Mouse (Mus musculus) heart, embryonic 16.5 days (tissue): Measurements from ENCODE around the gene Tgoln1. TPM values are rescaled to one million over a fixed set of nuclear protein-coding genes. Genes with fewer than 3 reads are reported as not detected.

Experiments used
- ATAC-seq: fragments of 200-750 bp; cut with Nextera tagmentation; replicated peaks from 2 replicates; pipeline ENCODE4 v1.8.0; 2017; ENCODE audit warnings: moderate number of reproducible peaks; ENCODE audit not compliant: insufficient read depth, low FRiP score; ENCODE audit errors: extremely low read depth
- H3K27ac ChIP-seq: fragments of 300-500 bp; sonication (generic); 2 replicates; pipeline ENCODE4 v1.5.1; 2014; ENCODE audit warnings: mild to moderate bottlenecking, low read length, control low read depth, moderate library complexity
- H3K27me3 ChIP-seq: fragments of 300-500 bp; sonication (generic); 2 replicates; pipeline ENCODE4 v1.6.1; 2014; ENCODE audit warnings: low read length, mixed read lengths; ENCODE audit not compliant: control insufficient read depth, insufficient read depth
- H3K36me3 ChIP-seq: fragments of 300-500 bp; sonication (generic); 2 replicates; pipeline ENCODE4 v1.6.1; 2014; ENCODE audit not compliant: control insufficient read depth, insufficient read depth
- H3K4me1 ChIP-seq: fragments of 300-500 bp; sonication (generic); 2 replicates; pipeline ENCODE4 v1.6.1; 2014; ENCODE audit warnings: low read length, mixed read lengths; ENCODE audit not compliant: control insufficient read depth, insufficient read depth
- H3K4me2 ChIP-seq: fragments of 300-500 bp; sonication (generic); 2 replicates; pipeline ENCODE4 v1.6.1; 2014; ENCODE audit warnings: low read depth, mild to moderate bottlenecking, control low read depth, low read length
- H3K4me3 ChIP-seq: fragments of 300-500 bp; sonication (generic); 2 replicates; pipeline ENCODE4 v1.5.1; 2014; ENCODE audit warnings: mild to moderate bottlenecking, control low read depth, low read length
- H3K9ac ChIP-seq: fragments of 300-500 bp; sonication (generic); 2 replicates; pipeline ENCODE4 v1.6.1; 2014; ENCODE audit warnings: low read length, control low read depth
- H3K9me3 ChIP-seq: fragments of 300-500 bp; sonication (generic); replicated peaks from 2 replicates; pipeline ENCODE4 v1.6.1; 2016; ENCODE audit warnings: low read length; ENCODE audit not compliant: control insufficient read depth
- WGBS: fragments of 180-500 bp; shearing (Covaris S2); extraction: QIAGEN DNeasy Blood & Tissue Kit; methylation state at CpG from one replicate; pipeline ENCODE4 v1.1.7; 2014; 5-methylcytosine and 5-hydroxymethylcytosine counted together
- polyA plus RNA-seq: library from polyadenylated mRNA; unstranded; fragments of >200 nt; fragmentation: Nextera tagmentation; extraction: Ambion mirVana; gene quantifications from 2 replicates; pipeline ENCODE4 v1.2.1, GENCODE M21; 2015

Gene Tgoln1
- polyA plus RNA-seq, 1 experiment from 2014 or later = 26.2 TPM

DNA sequence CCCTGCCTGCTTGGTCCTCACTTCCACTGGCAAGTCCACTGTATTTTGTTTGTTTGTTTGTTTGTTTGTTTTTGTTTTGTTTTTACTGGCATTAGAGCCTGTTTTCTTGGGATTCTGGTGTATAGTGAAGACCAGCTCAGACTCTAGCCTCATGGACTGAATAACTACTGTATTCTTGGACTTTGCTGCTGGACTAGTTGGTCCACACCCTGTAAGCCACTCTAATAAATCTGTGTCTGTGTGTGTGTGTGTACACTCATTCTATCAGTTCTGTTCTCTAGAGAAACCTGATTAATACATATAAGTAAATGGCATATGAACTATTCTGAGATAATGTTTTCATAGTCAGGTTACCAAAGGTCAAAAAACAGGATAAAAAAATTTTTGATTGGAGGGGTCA, 26.7 kb downstream of the Tgoln1 start:
- Histone ChIP-seq H3K9me3 (no peaks in the 10 kb centered on the region), H3K4me2 (no peak overlapping the region), H3K27me3 (no peaks in the 10 kb centered on the region), H3K9ac (no peak overlapping the region), H3K4me3 (no peak overlapping the region), H3K27ac (no peak overlapping the region), H3K4me1 (no peaks in the 10 kb centered on the region), H3K36me3 (no peaks in the 10 kb centered on the region)
- no peak for ATAC-seq

DNA sequence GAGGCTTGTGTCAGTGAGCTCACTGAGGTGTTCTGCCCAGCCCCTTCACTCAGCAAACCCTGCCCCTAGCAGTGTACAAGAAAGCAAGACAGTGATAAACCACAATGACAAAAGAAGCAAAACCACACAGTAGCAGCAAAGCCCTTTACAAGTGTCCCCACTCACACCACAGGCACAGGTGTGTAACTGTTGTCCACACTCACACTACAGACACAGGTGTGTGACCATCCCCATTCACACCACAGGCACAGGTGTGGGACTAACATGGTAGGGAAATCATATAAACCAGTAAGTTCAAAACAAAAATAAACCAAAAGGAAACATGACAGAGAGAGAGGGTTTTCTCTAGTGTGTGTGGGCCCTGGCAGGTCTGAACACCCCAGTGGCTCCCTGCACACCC, 28.5 kb downstream of the Tgoln1 start:
- Histone ChIP-seq H3K9ac (no peak overlapping the region), H3K4me1 (no peaks in the 10 kb centered on the region), H3K36me3 (0 out of 2 replicates have a peak, but pooled peaks cover 4% of the 10 kb centered on the region), H3K9me3 (no peaks in the 10 kb centered on the region), H3K27me3 (no peaks in the 10 kb centered on the region), H3K27ac (no peak overlapping the region), H3K4me3 (no peak overlapping the region), H3K4me2 (no peak overlapping the region)
- no peak for ATAC-seq

DNA sequence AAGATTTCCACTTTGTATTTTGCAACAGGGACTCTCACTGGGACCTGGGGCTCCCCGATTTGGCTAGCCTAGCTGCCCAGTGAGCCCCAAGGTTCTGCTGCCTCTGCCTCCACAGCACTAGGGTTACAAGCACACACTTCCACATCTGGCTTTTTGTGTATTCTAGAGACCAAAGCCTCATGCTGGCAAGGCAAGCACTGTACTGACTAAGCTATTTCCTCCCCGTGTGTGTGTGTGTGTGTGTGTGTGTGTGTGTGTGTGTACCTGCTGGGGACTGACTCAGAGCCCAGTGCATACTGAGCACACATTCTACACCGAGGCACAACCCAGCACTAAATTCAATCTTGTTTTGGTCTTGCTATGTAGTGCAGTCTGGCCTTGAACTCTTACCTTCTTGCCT, 30.1 kb downstream of the Tgoln1 start:
- H3K4me1 ChIP-seq = no peaks in the 10 kb centered on the region
- H3K9me3 ChIP-seq = no peaks in the 10 kb centered on the region
- no peaks in the 10 kb centered on the region for H3K27me3 ChIP-seq
- H3K4me2 ChIP-seq = no peak overlapping the region
- no peak overlapping the region for H3K27ac ChIP-seq
- H3K4me3 ChIP-seq = no peak overlapping the region
- 77% methylated on average over 3 of the region's 3 CpGs for WGBS
- H3K36me3 ChIP-seq = 0 out of 2 replicates have a peak, but pooled peaks cover 4% of the 10 kb centered on the region
- no peak overlapping the region for H3K9ac ChIP-seq
- no peak for ATAC-seq

DNA sequence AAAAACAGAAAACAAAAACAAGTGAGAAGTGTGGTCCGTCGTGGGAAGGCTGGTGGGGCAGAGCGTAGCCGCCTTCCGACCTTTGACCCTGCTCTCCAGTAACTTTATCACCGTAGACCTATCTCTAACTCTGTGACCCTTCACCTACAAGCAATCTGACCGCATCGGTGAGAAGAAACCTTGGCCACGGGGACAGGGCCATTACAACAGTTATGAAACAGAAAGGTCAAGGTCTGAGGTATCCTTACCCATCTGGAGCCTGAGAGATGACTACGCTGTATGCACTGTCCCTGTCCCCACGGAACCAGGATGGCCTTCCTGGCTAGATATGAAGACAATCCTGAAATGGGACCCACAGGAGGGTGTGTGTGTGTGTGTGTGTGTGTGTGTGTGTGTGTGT, 32.6 kb downstream of the Tgoln1 start:
- Histone ChIP-seq H3K27ac (no peak overlapping the region), H3K4me3 (no peak overlapping the region), H3K36me3 (peaks cover 11% of the 10 kb centered on the region), H3K4me1 (no peaks in the 10 kb centered on the region), H3K9ac (no peak overlapping the region), H3K27me3 (no peaks in the 10 kb centered on the region), H3K9me3 (no peaks in the 10 kb centered on the region), H3K4me2 (no peak overlapping the region)
- no peak for ATAC-seq
- 78% methylated on average over 11 of the region's 11 CpGs for WGBS

DNA sequence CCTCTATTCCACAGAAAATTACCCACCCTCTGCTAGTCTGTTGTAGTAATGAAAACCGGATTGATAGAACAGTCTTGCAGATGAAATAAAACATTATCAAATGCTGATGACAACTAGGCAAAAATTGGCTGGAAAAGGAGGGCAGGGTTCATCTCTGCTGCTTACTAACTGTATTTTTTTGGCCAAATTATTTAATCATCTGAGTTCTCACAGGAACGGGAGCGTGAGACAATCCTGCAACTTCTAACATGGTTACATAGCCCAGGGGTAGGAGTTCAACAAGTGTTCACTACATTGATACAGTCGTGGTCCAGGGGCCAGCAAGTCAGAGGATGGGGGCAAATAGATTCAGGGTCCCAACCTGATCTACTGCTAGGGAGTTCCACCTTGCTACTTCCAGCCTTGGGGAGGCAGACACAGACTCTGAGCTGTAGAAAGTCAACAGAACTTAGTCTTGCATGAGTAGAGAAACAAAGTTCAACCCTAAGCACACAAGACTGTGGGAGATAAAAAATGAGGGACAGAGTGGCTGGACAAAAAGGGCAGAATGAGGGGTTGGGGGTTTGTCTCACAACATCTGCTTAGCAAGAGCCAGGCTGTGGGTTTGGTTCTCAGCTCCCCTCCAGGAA, 33.5 kb downstream of the Tgoln1 start:
- Histone ChIP-seq H3K9me3 (no peaks in the 10 kb centered on the region), H3K27ac (no peak overlapping the region), H3K4me1 (no peaks in the 10 kb centered on the region), H3K4me2 (no peak overlapping the region), H3K36me3 (peaks cover 11% of the 10 kb centered on the region), H3K9ac (no peak overlapping the region), H3K4me3 (no peak overlapping the region), H3K27me3 (no peaks in the 10 kb centered on the region)
- WGBS = 88% methylated on average over 4 of the region's 4 CpGs
- ATAC-seq = no peak

DNA sequence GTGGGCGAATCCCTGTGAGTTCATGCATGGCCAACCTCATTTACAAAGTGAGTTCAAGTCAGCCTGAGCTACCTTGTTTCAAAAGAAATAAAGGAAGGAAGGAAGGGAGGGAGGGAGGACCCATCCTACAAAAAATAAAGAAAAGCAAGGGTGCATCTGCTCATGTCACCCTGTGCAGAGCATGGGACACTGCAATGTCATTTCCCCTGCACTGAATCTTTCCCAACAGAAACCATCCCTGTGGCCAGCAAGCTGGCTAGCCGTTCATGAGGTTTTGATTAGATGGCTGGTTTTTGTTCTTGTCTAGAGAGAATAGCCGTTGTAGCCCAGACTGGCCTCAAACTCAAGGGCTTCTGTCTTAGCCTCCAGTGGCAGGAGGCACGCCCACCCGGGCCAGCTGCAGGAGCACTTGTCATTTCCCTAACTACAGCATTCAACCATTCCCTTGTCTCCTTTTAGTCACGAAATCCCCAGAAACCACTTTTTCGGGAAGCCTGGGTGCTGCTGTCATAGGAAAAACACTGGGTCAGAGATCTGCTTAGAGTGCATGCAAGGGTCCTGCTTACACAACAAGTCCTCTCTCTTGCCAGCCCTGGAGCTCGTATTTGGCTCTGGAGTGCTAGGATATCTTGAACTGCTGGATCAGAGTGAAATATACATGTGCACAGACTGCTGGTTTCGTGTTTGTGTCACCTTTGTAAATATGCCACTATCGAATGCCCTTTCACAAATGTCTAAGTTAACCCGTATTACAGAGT, 35.0 kb downstream of the Tgoln1 start:
- Histone ChIP-seq H3K9ac (no peak overlapping the region), H3K4me3 (no peak overlapping the region), H3K36me3 (peaks cover 11% of the 10 kb centered on the region), H3K4me1 (no peaks in the 10 kb centered on the region), H3K27me3 (no peaks in the 10 kb centered on the region), H3K27ac (no peak overlapping the region), H3K4me2 (no peak overlapping the region), H3K9me3 (no peaks in the 10 kb centered on the region)
- no peak for ATAC-seq
- 73% methylated on average over 11 of the region's 11 CpGs for WGBS

DNA sequence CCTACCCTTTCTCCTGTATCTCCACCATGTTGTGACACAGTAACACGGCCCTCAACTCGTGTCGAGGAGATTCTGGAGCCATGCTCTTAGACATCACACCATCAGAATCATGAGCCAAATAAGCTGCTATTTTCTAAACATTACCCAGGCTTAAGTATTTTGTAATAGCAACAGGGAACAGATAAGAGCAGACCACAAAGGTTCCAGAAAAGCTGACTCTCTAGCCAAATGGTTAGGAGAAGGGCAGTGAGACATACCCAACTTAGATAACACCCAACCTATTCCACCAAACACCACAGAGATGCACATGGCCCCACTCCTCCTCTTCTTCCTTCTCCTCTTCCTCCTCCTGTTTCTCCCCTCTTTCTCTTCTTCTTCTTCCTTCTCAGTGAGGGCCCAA, 40.8 kb downstream of the Tgoln1 start:
- Histone ChIP-seq H3K4me2 (no peak overlapping the region), H3K36me3 (peaks cover 8% of the 10 kb centered on the region), H3K4me1 (no peaks in the 10 kb centered on the region), H3K9me3 (no peaks in the 10 kb centered on the region), H3K27ac (no peak overlapping the region), H3K27me3 (no peaks in the 10 kb centered on the region), H3K9ac (no peak overlapping the region), H3K4me3 (no peak overlapping the region)
- 92% methylated on average over 3 of the region's 3 CpGs for WGBS
- no peak for ATAC-seq

DNA sequence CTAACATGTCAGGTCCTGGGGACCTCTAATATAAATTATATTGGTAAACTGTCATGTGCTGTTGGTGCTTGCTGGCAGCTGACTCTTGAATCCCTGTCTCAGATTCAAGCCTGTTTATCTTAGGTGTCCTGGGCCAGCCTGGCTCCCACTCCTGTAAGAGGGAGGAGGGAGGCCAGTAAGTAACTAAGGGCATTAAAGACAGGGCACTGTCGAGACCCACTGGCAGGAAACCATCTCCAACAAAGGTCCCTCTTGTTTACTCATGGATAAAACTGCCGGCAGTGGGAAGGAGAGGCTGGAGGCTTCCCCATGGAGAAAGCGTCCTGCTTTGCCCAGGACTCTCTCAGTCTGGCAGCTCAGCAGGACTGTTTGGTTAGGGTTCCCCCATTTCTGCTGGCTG, 45.0 kb downstream of the Tgoln1 start:
- Histone ChIP-seq H3K4me2 (no peak overlapping the region), H3K9me3 (no peaks in the 10 kb centered on the region), H3K36me3 (peaks cover 2% of the 10 kb centered on the region; the same call in 1 of the 2 replicates), H3K27me3 (no peaks in the 10 kb centered on the region), H3K4me1 (no peaks in the 10 kb centered on the region), H3K9ac (no peak overlapping the region), H3K4me3 (no peak overlapping the region), H3K27ac (no peak overlapping the region)
- WGBS = 41% methylated on average over 3 of the region's 3 CpGs
- ATAC-seq = no peak

DNA sequence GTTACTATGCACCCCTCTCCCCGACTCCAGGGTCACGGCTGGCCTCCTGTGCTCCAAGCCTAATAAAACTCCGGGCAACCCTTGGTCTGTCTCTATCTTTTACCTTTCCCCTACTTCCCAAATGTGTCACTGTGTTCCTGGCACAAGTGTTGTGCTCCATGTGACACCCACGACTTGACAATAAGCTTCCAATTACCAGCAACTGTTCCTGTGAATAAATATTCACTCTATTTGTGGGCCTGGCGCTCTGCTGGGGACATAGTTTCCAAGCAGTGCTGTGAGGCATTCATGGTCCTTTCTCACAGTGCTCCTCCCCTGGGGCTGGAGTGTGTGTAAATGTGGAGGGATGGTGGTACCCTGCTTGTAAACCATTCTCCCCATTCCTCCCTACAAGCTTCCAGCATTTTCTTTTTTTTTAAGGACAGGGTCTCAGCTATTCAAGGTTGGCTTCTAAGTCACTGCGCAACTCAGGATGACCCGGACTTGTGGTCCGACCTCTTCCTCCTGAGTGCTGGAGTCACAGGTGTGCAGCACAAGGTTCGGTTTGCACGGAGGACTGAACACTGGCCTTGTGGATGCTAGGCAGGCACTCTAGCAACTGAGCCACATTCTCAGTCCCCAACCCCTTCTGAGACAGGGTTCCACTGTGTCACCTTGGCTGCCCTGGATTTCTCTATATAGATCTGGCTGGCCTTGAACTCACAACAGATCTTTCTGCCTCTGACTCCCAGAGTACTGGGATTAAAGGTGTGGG, 46.0 kb downstream of the Tgoln1 start:
- H3K9me3 ChIP-seq = no peaks in the 10 kb centered on the region
- H3K4me1 ChIP-seq = peaks cover 1% of the 10 kb centered on the region; the same call in 1 of the 2 replicates
- peak; percentile 33; the same call in 1 of the 2 replicates for ATAC-seq
- no peak overlapping the region for H3K27ac ChIP-seq
- H3K4me2 ChIP-seq = no peak overlapping the region
- H3K9ac ChIP-seq = no peak overlapping the region
- H3K36me3 ChIP-seq = peaks cover 2% of the 10 kb centered on the region; the same call in 1 of the 2 replicates
- WGBS = 81% methylated on average over 10 of the region's 10 CpGs
- H3K4me3 ChIP-seq = no peak overlapping the region
- no peaks in the 10 kb centered on the region for H3K27me3 ChIP-seq
